Mouse (Mus musculus) lung, adult 2 months (tissue): ENCODE data around the gene Bcas3. TPM values are rescaled to one million over a fixed set of nuclear protein-coding genes. Genes with fewer than 3 reads are reported as not detected.

Experiments
- DNase-seq: peaks from one replicate; pipeline ENCODE4 v3.0.0; 2022
- H3K4me1 ChIP-seq: fragments of 200-500 bp; 2 replicates; pipeline ENCODE4 v1.6.1; 2011; ENCODE audit warnings: low read length; ENCODE audit not compliant: control insufficient read depth, insufficient read depth
- H3K4me3 ChIP-seq: fragments of 200-500 bp; replicated peaks from 2 replicates; pipeline ENCODE3; 2011; ENCODE audit warnings: low read depth, mild to moderate bottlenecking, control low read depth, low read length; ENCODE audit errors: extremely low read depth
- CTCF ChIP-seq: fragments of 200-500 bp; IDR thresholded peaks from 2 replicates; pipeline ENCODE4 v1.5.1; 2011; ENCODE audit warnings: mild to moderate bottlenecking, low read length, control low read depth; ENCODE audit not compliant: insufficient read depth
- POLR2A ChIP-seq: fragments of 200-500 bp; IDR thresholded peaks from 2 replicates; pipeline ENCODE4 v1.6.1; 2011; ENCODE audit warnings: low read depth, mild to moderate bottlenecking, control low read depth, low read length, borderline replicate concordance; ENCODE audit errors: extremely low read depth
- WGBS: fragments of 180-500 bp; shearing (Covaris S2); methylation state at CpG from one replicate; pipeline ENCODE4 v1.1.7; 2018; 5-methylcytosine and 5-hydroxymethylcytosine counted together
- polyA plus RNA-seq: library from polyadenylated mRNA; depleted of rRNA; stranded (reverse); fragments of >200 nt; gene quantifications from 2 replicates; pipeline ENCODE4 v1.2.3, GENCODE M21; 2012

The Bcas3 gene
- polyA plus RNA-seq, 1 experiment = 55.7 TPM

GRCm38 (mm10) chr11:85739266-85739977 is 386.5 kb downstream of the Bcas3 start:
- no peak for TF ChIP-seq CTCF
- TF ChIP-seq POLR2A = no peak
- Histone ChIP-seq H3K4me1 (peaks cover 4% of the 10 kb centered on the region; the same call in 1 of the 2 replicates), H3K4me3 (no peak overlapping the region)
- no peak for DNase-seq
- 53% methylated on average over 6 of the region's 6 CpGs for WGBS

GRCm38 (mm10) chr11:85746373-85746772 is 393.4 kb downstream of the Bcas3 start:
- DNase-seq = no peak
- WGBS = 65% methylated on average over 7 of the region's 7 CpGs

GRCm38 (mm10) chr11:85748891-85749290 is 395.9 kb downstream of the Bcas3 start:
- H3K4me3 ChIP-seq = no peak overlapping the region
- WGBS = 69% methylated on average over 2 of the region's 2 CpGs
- peaks cover 4% of the 10 kb centered on the region for H3K4me1 ChIP-seq
- TF ChIP-seq CTCF (no peak), POLR2A (no peak)
- DNase-seq = no peak

More at GRCm38 (mm10) chr11:85746373-85746772, 393.4 kb downstream of the Bcas3 start:
- Histone ChIP-seq H3K4me3 (no peak overlapping the region), H3K4me1 (peaks cover 4% of the 10 kb centered on the region)
- TF ChIP-seq CTCF (no peak), POLR2A (no peak)

DNA sequence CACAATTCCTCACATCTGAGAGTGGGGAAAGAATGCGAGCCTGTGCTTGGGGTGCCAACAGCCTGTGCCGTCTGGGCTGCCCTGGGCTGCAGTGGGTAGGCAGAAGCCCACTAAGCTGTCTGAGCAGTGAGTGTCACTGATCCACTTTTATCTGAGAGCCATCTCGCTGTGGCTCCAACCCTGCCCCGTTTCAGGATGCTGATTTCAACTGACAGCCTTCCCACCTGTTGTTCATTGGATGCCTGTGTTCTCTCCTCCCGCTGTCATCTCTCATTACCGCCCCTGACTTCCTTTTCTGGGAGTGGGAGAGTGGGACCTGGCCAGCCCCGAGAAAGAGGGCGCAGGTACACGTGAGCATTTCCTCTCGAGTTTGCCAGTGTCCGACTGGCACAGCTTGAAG is 398.2 kb downstream of the Bcas3 start:
- 61% methylated on average over 11 of the region's 11 CpGs for WGBS
- no peak for TF ChIP-seq POLR2A
- TF ChIP-seq CTCF = no peak
- DNase-seq = no peak
- no peak overlapping the region for H3K4me3 ChIP-seq
- peaks cover 2% of the 10 kb centered on the region for H3K4me1 ChIP-seq

DNA sequence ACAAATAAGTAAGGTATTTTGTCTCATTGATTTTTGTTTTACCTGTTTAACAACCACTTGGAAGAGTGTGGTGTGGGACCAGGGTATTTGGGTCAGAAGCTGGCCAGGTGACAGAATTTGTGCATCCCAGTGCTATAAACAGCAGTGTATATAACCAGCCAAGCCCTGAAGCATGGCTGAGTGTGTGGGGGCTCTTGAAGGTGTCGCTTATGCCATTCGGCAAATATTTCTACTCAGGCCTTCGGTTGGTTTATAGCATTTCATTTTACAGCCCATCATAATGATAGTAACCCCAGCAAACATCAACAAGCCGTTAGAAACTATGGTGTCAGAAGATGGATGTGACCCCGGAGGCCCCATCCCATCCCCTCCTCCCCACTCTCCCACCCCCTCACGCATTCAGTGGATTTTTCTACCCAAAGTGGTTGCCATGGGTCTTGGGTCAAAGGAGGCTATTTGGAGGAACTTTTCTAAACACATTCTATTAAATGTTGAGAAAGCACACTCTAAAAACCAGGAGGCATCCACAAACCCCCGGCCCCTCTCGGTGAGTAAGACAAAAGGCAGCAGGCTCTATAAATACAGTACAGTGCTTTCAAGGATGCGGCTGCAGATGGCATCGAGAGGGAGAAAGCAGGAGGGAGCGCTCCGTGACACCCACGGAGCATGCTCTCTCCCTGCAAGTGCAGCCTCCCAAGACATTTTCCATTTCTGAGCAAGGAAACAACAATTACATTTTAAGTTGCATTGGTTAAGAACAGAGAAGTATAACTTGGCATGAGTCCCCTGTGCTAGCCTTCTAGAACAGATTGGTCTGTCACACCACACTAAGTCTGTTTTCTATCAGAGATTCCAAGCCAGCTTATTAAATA is 401.9 kb downstream of the Bcas3 start:
- Histone ChIP-seq H3K4me3 (no peak overlapping the region), H3K4me1 (no peaks in the 10 kb centered on the region)
- no peak for TF ChIP-seq POLR2A
- no peak for TF ChIP-seq CTCF
- DNase-seq = no peak
- 66% methylated on average over 13 of the region's 13 CpGs for WGBS

DNA sequence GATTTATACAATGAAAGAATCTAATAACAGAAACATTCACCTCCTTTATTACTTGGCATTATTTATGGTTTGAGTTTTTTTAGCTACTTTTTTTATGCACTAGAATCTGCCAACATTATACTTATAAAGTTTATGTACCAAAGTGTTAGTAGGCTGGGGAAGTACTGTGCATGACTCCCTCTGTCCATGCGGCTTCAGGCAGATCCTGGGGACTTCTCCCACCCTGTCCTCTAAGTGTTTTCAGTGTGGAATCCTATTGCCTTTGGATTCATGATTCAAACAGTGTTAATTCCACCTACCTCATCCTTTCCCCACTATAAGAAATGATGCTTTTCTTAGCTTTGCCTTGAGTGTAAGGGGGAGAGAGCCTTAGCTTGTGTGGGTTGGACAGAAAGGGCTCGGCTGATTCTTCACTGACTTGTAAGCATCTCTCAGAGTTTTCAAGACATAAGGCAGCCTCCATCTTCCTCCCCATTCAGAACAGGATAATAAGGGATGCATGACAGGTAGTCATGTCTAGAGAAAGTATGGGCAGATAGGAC is 402.6 kb downstream of the Bcas3 start:
- no peak overlapping the region for H3K4me3 ChIP-seq
- WGBS = 79% methylated on average over 2 of the region's 2 CpGs
- H3K4me1 ChIP-seq = peaks cover 2% of the 10 kb centered on the region; the same call in 1 of the 2 replicates
- no peak for DNase-seq
- no peak for TF ChIP-seq POLR2A
- no peak for TF ChIP-seq CTCF

DNA sequence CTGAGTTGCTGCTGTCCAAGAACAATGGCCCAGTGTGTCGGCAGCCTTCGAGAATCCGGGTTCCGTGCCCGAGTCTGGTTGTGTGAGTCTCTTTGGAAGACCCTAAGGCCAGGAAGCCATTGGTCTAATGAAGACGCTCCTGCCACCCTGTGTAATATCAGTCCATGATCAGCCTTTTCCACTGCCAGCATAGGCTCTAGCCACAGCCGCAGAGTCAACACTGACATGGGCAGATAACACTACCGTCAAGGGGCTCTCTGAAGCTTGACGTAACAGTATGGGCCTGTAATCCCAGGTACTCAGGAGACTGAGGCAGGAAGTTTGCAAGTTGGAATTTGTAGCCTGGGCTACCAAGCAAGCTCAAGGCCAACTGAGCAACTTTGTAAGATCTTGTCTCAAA is 405.9 kb downstream of the Bcas3 start:
- TF ChIP-seq CTCF = no peak
- no peak for TF ChIP-seq POLR2A
- DNase-seq = no peak
- Histone ChIP-seq H3K4me3 (no peak overlapping the region), H3K4me1 (peaks cover 3% of the 10 kb centered on the region; the same call in 1 of the 2 replicates)
- 88% methylated on average over 9 of the region's 9 CpGs for WGBS

GRCm38 (mm10) chr11:85759634-85760439 is 406.9 kb downstream of the Bcas3 start:
- WGBS = 70% methylated on average over 14 of the region's 14 CpGs

GRCm38 (mm10) chr11:85760486-85761141 is 407.6 kb downstream of the Bcas3 start:
- TF ChIP-seq CTCF = no peak
- no peak for TF ChIP-seq POLR2A
- WGBS = 49% methylated on average over 6 of the region's 6 CpGs
- H3K4me3 ChIP-seq = no peak overlapping the region
- H3K4me1 ChIP-seq = peaks cover 3% of the 10 kb centered on the region; the same call in 1 of the 2 replicates
- no peak for DNase-seq

More at GRCm38 (mm10) chr11:85759634-85760439, 406.9 kb downstream of the Bcas3 start:
- Histone ChIP-seq H3K4me1 (peaks cover 3% of the 10 kb centered on the region; the same call in 1 of the 2 replicates), H3K4me3 (no peak overlapping the region)
- DNase-seq = no peak
- TF ChIP-seq CTCF (no peak), POLR2A (no peak)
